Mouse (Mus musculus) lung, postnatal 25 days (tissue): Measurements from ENCODE around the gene Exo1.

Experiments
- DNase-seq: peaks from one replicate; pipeline ENCODE4 v3.0.0; 2022; ENCODE audit warnings: low spot score

The Exo1 gene

GRCm38 (mm10) chr1:175880453-175881296 lies at the start of gene Exo1:
TSS of gene Exo1 (plus strand) at chr1:175880581.
- DNase-seq: peak; percentile 85

GRCm38 (mm10) chr1:175855515-175855914 lies 24.9 kb upstream of the Exo1 start:
- DNase-seq: no peak

- no peak for DNase-seq
Measured at GRCm38 (mm10) chr1:175867050-175867449, 13.3 kb upstream of the Exo1 start.

- peak; percentile 2 for DNase-seq
Measured at GRCm38 (mm10) chr1:175867558-175867957, 12.8 kb upstream of the Exo1 start.

GRCm38 (mm10) chr1:175870716-175871115 lies 9.7 kb upstream of the Exo1 start:
- DNase-seq: no peak

GRCm38 (mm10) chr1:175872028-175872816 lies 8.2 kb upstream of the Exo1 start:
- no peak for DNase-seq

- DNase-seq: no peak
Measured at GRCm38 (mm10) chr1:175883398-175883797, 3.0 kb downstream of the Exo1 start.

GRCm38 (mm10) chr1:175893263-175893662 lies 12.9 kb downstream of the Exo1 start:
- no peak for DNase-seq

GRCm38 (mm10) chr1:175893726-175894125 lies 13.3 kb downstream of the Exo1 start:
- DNase-seq: peak; percentile 72

- no peak for DNase-seq
Measured at GRCm38 (mm10) chr1:175911207-175911606, 30.8 kb downstream of the Exo1 start.

GRCm38 (mm10) chr1:175912038-175912437 lies 31.7 kb downstream of the Exo1 start:
- no peak for DNase-seq

- DNase-seq: no peak
Measured at GRCm38 (mm10) chr1:175913728-175914303, 33.4 kb downstream of the Exo1 start.

GRCm38 (mm10) chr1:175920029-175920428 lies 39.6 kb downstream of the Exo1 start, which contains the start of gene Gm38100:
TSS of gene Gm38100 (plus strand) at chr1:175920329.
- no peak for DNase-seq

GRCm38 (mm10) chr1:175921091-175921490 lies 40.7 kb downstream of the Exo1 start:
- no peak for DNase-seq

- peak; percentile 68 for DNase-seq
Measured at GRCm38 (mm10) chr1:175923848-175924787, 43.7 kb downstream of the Exo1 start.

GRCm38 (mm10) chr1:175931391-175931790 lies 51.0 kb downstream of the Exo1 start:
- no peak for DNase-seq

GRCm38 (mm10) chr1:175936282-175936737 lies 55.9 kb downstream of the Exo1 start:
- DNase-seq: peak; percentile 52

GRCm38 (mm10) chr1:175938731-175939130 lies 58.4 kb downstream of the Exo1 start:
- DNase-seq: no peak

GRCm38 (mm10) chr1:175943168-175943567 lies 62.8 kb downstream of the Exo1 start:
- no peak for DNase-seq

GRCm38 (mm10) chr1:175946718-175947315 lies 66.4 kb downstream of the Exo1 start:
- DNase-seq: no peak

- no peak for DNase-seq
Measured at GRCm38 (mm10) chr1:175950421-175950820, 70.0 kb downstream of the Exo1 start.
